Mouse (Mus musculus) gastrocnemius, postnatal 14 days (tissue): ENCODE results near the gene Mybph. TPM values are rescaled to one million over a fixed set of nuclear protein-coding genes. Genes with fewer than 3 reads are reported as not detected.
A peak's percentile ranks its signal among the peaks of the same experiment; 100 is the strongest.

ENCODE experiments used
- DNase-seq: peaks from one replicate; pipeline ENCODE4 v3.0.0; 2021; ENCODE audit warnings: mixed read lengths
- intact Hi-C: fragments of 180-260 bp; cut with DNase I; formaldehyde crosslinking; loops from one replicate; pipeline ENCODE4 v1.15.1; 2025; ENCODE audit warnings: low total_unique reads
- long read RNA-seq, 2 experiments: library from polyadenylated mRNA; stranded (forward); transcript quantifications; one replicate each; pipeline ENCODE4 v2.0.0; 2021
- total RNA-seq, 2 experiments: library from RNA; stranded (reverse); gene quantifications; 2 replicates each; pipeline ENCODE4 v1.2.3; 2021

Mybph gene
- 100 to 1,000 TPM; 716 to 830 TPM for total RNA-seq
- long read RNA-seq, experiment 1, transcript Mybph-201 (11 exons, 1,828 nt) = major isoform, 223 of 575 reads
- long read RNA-seq, experiment 1, partial matches to known transcripts = 180 of 575 reads
- long read RNA-seq, experiment 1, other reads (novel, unspliced or antisense) = 172 of 575 reads
- long read RNA-seq, experiment 2, transcript Mybph-201 (11 exons, 1,828 nt) = major isoform, 270 of 633 reads
- long read RNA-seq, experiment 2, partial matches to known transcripts = 164 of 633 reads
- long read RNA-seq, experiment 2, other reads (novel, unspliced or antisense) = 199 of 633 reads

DNA sequence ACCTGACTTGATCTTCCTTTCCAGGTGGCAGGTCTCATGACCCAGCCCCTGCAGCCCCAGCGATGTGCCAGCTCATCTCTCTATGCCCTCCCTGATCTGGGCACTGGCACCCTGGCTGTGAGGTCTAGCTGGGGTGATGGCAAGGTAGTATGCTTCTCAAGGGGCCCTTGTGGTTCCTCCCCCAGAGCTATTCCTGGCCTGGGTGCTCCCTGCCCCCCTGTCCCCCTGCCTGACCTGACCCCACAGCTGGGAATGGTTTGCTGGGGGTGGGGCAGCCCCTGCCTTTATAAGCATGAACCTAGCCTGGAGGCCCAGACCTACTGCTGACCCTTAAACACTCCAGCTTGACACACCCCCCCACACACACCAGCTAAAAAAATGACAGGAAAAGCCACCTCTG, at the start of gene Mybph:
Gene Mybph, plus strand, starts transcription at position 323 of the 400 bp plus-strand sequence.
- peak; percentile 53 for DNase-seq
- intact Hi-C loops = no loop called here

GRCm38 (mm10) chr1:134146066-134146465, 47.2 kb upstream of the Mybph start:
- DNase-seq = no peak
- intact Hi-C loops = no loop called here

DNA sequence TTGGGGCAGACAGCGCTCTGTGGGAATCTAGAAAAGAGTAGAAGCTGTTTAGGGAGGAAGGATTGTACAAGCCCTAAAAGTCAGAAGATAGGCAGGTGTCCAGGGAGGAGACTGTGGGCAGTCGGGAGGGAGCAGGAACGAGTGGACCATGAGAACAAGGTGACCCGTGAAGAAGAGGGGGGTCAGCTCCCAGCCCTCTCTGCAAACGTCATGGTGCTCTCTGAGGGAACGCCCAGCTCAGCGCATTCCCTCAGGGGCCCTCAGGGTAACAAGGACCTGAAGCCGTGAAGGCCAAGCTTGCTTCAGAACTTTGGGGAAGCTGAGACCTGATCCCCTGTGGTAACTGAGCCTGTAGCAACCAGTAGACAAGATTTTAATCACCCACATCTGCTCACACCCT, 43.2 kb upstream of the Mybph start:
- intact Hi-C loops = loop anchor here (5.0 kb wide), 3 partner anchors 47 to 172 kb away; no protein-coding TSS in a partner anchor
- no peak for DNase-seq

DNA sequence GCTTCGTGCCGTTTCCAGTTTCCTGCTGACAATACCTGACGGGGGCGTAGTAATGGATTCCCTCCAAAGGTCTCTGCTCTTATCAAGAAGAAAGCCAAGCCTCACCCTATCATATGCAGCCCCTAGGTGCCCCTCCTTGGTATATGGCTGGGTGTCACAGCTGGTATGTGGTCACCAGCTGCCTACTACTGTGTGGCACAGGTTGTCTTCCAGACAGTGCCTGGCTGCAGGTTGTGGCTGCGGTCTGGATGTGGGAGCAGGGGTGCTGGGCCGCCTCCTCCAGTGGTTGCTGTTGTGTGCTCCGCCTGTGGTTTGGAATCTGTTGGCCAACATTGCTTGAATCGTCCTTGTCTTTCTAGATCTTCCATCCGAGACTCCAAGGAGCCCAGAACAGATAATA, 42.5 kb upstream of the Mybph start:
- DNase-seq = no peak
- intact Hi-C loops = loop anchor here (5.0 kb wide), 3 partner anchors 47 to 172 kb away; no protein-coding TSS in a partner anchor

GRCm38 (mm10) chr1:134151655-134152412, 41.4 kb upstream of the Mybph start:
- intact Hi-C loops = loop anchor here (5.0 kb wide), 3 partner anchors 45 to 170 kb away; no protein-coding TSS in a partner anchor
- peak; percentile 70 for DNase-seq

- intact Hi-C loops = loop anchor here (5.0 kb wide), 3 partner anchors 44 to 169 kb away; no protein-coding TSS in a partner anchor
- DNase-seq = no peak
These were observed 40.3 kb upstream of the Mybph start for GRCm38 (mm10) chr1:134152626-134153590.

DNA sequence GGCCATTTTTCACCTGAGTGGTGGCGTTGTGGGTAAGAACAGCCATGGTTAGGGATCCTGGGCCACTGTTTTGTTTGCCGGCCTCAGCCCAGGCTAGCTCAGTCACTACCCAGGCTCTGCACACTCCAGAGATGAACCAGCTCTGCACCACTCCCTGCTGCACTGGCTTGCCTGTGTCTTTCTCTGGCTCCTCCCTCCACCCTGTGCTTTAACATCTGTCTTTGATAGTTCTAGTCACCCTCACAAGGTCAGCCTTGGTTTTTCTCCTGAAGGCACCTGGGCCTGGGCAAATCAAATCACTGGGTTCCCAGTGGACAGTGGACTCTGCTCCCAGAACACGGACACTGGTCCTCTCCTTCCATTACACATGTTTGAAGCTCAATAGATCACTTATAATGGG, 39.1 kb upstream of the Mybph start:
- DNase-seq = no peak
- intact Hi-C loops = loop anchor here (5.0 kb wide), 3 partner anchors 43 to 168 kb away; no protein-coding TSS in a partner anchor

DNA sequence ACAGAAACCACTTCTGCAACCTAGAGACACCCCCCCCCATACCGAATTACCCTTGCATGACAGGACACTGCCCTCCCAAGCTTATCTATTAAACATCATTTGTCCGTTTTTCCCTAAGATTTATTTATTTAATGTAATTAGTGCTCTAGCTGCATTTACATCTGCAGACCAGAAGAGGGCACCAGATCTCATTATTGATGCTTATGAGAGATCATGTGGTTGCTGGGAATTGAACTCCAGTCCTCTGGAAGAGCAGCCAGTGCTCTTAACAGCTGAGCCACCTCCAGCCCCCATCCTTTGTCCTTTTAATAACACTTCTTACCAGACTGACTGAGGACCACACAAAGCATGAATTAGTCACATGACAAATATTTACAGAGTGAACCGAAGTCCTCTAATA, 38.6 kb upstream of the Mybph start:
- no peak for DNase-seq
- intact Hi-C loops = loop anchor here (5.0 kb wide), 3 partner anchors 43 to 168 kb away; no protein-coding TSS in a partner anchor

DNA sequence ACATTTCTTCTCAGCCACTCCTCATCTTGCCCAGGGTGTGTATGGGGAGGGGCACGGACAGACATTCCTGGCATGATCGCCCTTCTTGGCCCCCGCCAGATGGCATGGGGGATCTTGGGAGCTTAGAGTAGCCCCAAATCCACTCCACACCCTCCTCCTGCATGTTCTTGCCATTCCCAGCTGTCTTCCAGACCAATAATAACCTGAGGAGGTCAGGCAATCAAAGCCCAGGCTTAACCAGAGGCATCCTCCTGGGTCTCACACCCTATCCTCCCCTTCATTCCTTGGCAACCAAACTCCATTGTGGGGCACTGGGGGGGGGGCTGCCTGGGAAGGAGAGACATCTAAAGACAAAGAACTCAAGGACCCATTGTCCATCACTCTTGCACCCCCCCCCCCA, 32.8 kb upstream of the Mybph start:
- no peak for DNase-seq
- intact Hi-C loops = no loop called here

- intact Hi-C loops = no loop called here
These were observed 31.8 kb upstream of the Mybph start for GRCm38 (mm10) chr1:134161399-134161798.

DNA sequence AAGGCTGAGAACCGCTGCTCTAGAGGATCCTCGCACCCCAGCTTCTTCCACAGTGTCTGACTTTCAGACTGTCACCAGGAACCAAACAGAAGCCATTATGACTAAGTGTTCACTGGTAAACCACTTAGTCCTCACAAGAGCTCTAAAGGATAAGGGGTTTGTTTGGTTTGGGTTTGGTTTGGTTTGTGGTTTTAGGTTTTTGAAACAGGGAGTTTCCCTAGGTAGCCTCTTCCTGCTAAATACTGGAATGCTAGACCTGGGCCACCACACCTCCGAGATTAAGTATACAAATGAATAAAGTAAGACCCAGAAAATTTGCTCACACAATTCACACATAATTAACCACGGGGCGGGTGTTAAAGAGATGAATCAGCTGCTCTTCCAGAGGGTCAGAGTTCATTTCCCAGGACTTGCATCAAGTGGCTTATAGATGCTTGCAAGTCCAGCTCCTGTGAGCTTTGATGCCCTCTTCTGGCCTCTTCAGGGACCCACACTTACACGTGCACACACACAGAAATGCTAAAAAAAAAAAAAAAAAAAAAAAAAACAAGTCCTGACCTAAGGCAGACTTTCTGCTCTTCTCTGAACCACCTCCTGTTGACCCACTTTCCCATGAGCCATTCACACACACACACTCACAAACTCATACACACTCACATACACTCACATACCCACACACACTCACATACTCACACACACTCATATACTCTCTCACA, 30.6 kb upstream of the Mybph start:
- intact Hi-C loops = no loop called here
- no peak for DNase-seq

More at GRCm38 (mm10) chr1:134161399-134161798, 31.8 kb upstream of the Mybph start:
- DNase-seq = no peak

DNA sequence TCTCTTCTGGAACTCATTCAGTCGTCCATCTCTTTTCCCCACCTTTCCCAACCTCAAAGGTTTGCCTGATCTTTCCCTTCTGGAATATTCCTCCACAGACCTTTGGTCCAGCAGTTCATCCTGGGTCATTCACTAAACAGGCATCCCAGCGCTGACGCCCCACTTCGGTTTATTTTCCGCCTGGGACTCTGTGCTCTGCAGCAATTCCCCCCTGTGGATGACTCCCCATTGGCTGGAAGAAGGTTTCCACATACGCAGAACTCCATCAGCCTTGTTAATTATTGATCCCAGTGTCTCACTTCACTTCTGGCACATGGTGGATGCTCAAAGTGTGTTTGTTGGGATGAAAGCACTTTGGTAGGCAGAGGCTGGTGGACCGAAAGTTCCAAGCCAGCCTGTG, 29.8 kb upstream of the Mybph start:
- intact Hi-C loops = no loop called here

GRCm38 (mm10) chr1:134164454-134164853, 28.8 kb upstream of the Mybph start:
- intact Hi-C loops = no loop called here
- no peak for DNase-seq

More for the DNA sequence above, 29.8 kb upstream of the Mybph start:
- no peak for DNase-seq

- no peak for DNase-seq
- intact Hi-C loops = no loop called here
These were observed 26.7 kb upstream of the Mybph start for GRCm38 (mm10) chr1:134166547-134166946.

GRCm38 (mm10) chr1:134167416-134168305, 25.6 kb upstream of the Mybph start:
- intact Hi-C loops = no loop called here
- DNase-seq = no peak

DNA sequence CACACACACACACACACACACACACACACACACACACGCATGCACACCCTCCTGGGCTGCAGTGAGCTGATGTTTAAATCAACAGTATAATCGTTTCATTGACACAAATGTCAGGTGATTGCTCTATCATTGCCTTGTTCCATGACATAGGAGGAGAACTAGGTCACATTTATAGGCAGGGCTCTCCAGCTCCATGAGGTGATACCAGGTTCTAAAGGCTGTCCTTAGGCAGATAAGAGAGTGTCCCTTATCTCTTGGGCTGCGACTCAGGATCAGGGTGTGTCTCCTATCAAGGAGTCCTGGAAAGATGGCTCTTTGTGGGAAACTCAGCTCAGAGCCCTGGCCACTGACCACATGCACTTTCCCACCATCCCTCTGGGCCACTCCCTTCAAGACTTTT, 24.7 kb upstream of the Mybph start:
- DNase-seq = no peak
- intact Hi-C loops = no loop called here

DNA sequence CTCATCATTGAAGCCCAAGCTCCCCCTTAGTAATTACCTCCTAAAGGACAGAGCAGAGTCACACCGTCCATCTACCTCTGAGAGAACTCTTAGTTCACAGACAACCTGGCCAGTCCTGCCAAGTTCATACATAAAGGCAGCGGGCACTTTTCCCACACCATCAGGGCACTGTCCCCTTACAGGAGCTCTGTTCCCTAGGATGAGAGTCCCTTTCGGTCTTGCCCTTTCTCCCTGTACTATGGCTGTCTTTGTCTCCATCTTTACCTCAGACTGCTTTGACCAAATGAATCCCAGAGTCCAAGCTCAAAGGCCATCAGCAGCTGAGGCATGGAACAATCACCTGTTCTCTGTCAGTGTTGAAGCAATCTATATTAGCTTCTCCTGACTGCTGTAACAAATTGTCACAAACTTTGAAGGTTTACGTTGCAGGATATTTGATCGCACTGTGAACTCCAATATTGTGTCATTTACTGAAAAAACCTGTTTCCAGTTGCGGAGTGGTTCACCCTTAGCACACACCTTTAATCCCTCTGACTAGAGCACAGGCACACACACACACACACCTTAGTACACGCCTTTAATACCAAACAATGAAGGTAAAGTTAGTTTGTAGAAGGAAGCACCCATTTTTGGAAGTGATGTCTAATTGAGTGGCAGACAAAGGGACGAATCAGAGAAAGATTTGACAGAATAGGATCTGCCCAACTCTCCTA, 24.1 kb upstream of the Mybph start:
- intact Hi-C loops = no loop called here
- no peak for DNase-seq
